In the genomic region with DNA sequence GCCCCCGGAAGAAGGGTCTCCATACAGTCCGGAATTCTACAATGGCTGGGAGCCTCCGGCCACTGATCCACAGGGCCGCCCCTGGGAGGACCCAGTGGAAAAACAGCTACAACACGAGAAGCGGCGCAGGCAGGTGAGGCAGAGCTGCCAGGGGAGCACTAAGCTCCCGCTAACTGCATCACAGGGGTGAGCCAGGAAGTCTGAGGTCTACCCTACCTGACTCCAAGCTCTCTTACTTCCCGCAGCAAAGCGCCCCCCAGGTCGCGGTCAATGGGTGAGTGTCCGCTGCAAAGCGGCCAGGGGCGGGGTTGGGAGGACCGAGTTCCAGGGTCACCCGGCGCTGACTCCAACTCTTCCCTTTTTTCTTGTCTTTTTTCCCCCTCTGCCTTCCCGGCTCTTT, we compare ENCODE assay signal across 22 mouse cellular contexts. TPM values are rescaled to one million over a fixed set of nuclear protein-coding genes. Genes with fewer than 3 reads are reported as not detected.
A peak's percentile ranks its signal among the peaks of the same experiment; 100 is the strongest.
DNase-seq lines count a peak whose midpoint lies in the region; ATAC-seq lines count a peak whose summit lies in the region.
"Had no signal": no experiment of that assay in that cellular context is flagged by ENCODE, and none has a peak within 500 bp of the region (broad histone marks: within the 10 kb centered on the region; RNA-seq: fewer than 3 reads in every experiment).

No protein-coding gene starts in this region.

- peak overlapping the region; percentile 27; the same call in 1 of the 2 replicates for H3K9ac ChIP-seq in heart, embryonic 12.5 days
- H3K9ac ChIP-seq in kidney, embryonic 15.5 days, result no peak overlapping the region
- peak overlapping the region; percentile 44; the same call in 1 of the 2 replicates for H3K9ac ChIP-seq in midbrain, embryonic 13.5 days (replicated peaks)
- no peak overlapping the region for H3K9ac ChIP-seq in midbrain, embryonic 14.5 days (replicated peaks; ENCODE audit: low read length)
- H3K9ac ChIP-seq: forebrain, embryonic 15.5 days; hindbrain, embryonic 12.5 days; liver, embryonic 15.5 days had no signal

- H3K4me3 ChIP-seq in heart, embryonic 12.5 days, result peak overlapping the region; percentile 23
- H3K4me3 ChIP-seq in kidney, embryonic 15.5 days (replicated peaks), result no peak overlapping the region
- no peak overlapping the region for H3K4me3 ChIP-seq in midbrain, embryonic 13.5 days (replicated peaks)
- H3K4me3 ChIP-seq in midbrain, embryonic 14.5 days (replicated peaks; ENCODE audit: low read depth, low read length), result no peak overlapping the region
- H3K4me3 ChIP-seq: forebrain, embryonic 15.5 days; hindbrain, embryonic 12.5 days; liver, embryonic 15.5 days; midbrain, embryonic 10.5 days had no signal

- H3K9me3 ChIP-seq in heart, embryonic 12.5 days (replicated peaks), result no peaks in the 10 kb centered on the region; the same call in 1 of the 2 replicates
- no peaks in the 10 kb centered on the region for H3K9me3 ChIP-seq in kidney, embryonic 15.5 days (replicated peaks)
- H3K9me3 ChIP-seq in midbrain, embryonic 13.5 days, result no peaks in the 10 kb centered on the region
- no peaks in the 10 kb centered on the region for H3K9me3 ChIP-seq in midbrain, embryonic 14.5 days (ENCODE audit: control insufficient read depth, low read length)
- H3K9me3 ChIP-seq: forebrain, embryonic 15.5 days; hindbrain, embryonic 12.5 days; liver, embryonic 15.5 days; midbrain, embryonic 10.5 days had no signal

- 7% methylated on average over 19 of the region's 19 CpGs for WGBS in heart, embryonic 12.5 days
- 12% methylated on average over 19 of the region's 19 CpGs for whole genome bisulfite sequencing in kidney, embryonic 15.5 days
- WGBS in midbrain, embryonic 13.5 days, result 9% methylated on average over 19 of the region's 19 CpGs
- 11% methylated on average over 19 of the region's 19 CpGs for WGBS in midbrain, embryonic 14.5 days

- no peaks in the 10 kb centered on the region for H3K36me3 ChIP-seq in heart, embryonic 12.5 days
- no peaks in the 10 kb centered on the region for H3K36me3 ChIP-seq in kidney, embryonic 15.5 days
- no peaks in the 10 kb centered on the region for H3K36me3 ChIP-seq in midbrain, embryonic 13.5 days
- no peaks in the 10 kb centered on the region for H3K36me3 ChIP-seq in midbrain, embryonic 14.5 days (ENCODE audit: control insufficient read depth, insufficient read depth, low read length)
- H3K36me3 ChIP-seq: forebrain, embryonic 15.5 days; hindbrain, embryonic 12.5 days; liver, embryonic 15.5 days; midbrain, embryonic 10.5 days had no signal

- H3K27me3 ChIP-seq in heart, embryonic 12.5 days (replicated peaks), result peaks cover 51% of the 10 kb centered on the region
- H3K27me3 ChIP-seq in kidney, embryonic 15.5 days, result peaks cover 67% of the 10 kb centered on the region
- H3K27me3 ChIP-seq in midbrain, embryonic 13.5 days, result peaks cover 65% of the 10 kb centered on the region
- peaks cover 36% of the 10 kb centered on the region for H3K27me3 ChIP-seq in midbrain, embryonic 14.5 days (ENCODE audit: control insufficient read depth, insufficient read depth, low read length)
- H3K27me3 ChIP-seq: CH12.LX had no signal

- ATAC-seq in heart, embryonic 12.5 days (ENCODE audit: insufficient number of reproducible peaks, low FRiP score), result no peak
- no peak for ATAC-seq in kidney, embryonic 15.5 days (replicated peaks; ENCODE audit: low FRiP score)
- no peak for ATAC-seq in midbrain, embryonic 13.5 days
- no peak for ATAC-seq in midbrain, embryonic 14.5 days (ENCODE audit: low FRiP score, low TSS enrichment)
- ATAC-seq: forebrain, embryonic 15.5 days had no signal

- no peak overlapping the region for H3K27ac ChIP-seq in heart, embryonic 12.5 days (ENCODE audit: poor library complexity, severe bottlenecking)
- H3K27ac ChIP-seq in kidney, embryonic 15.5 days, result no peak overlapping the region
- H3K27ac ChIP-seq in midbrain, embryonic 13.5 days, result no peak overlapping the region
- no peak overlapping the region for H3K27ac ChIP-seq in midbrain, embryonic 14.5 days (replicated peaks; ENCODE audit: low read depth, low read length)
- H3K27ac ChIP-seq: forebrain, embryonic 15.5 days; hindbrain, embryonic 12.5 days; liver, embryonic 15.5 days; midbrain, embryonic 10.5 days had no signal

- H3K4me2 ChIP-seq in heart, embryonic 12.5 days, result peak overlapping the region; percentile 57
- peak overlapping the region; percentile 31; the same call in 1 of the 2 replicates for H3K4me2 ChIP-seq in kidney, embryonic 15.5 days
- H3K4me2 ChIP-seq in midbrain, embryonic 13.5 days (replicated peaks), result no peak overlapping the region
- H3K4me2 ChIP-seq in midbrain, embryonic 14.5 days (ENCODE audit: low read length), result no peak overlapping the region
- H3K4me2 ChIP-seq: forebrain, embryonic 15.5 days; hindbrain, embryonic 12.5 days; liver, embryonic 15.5 days had no signal

- peaks cover 16% of the 10 kb centered on the region for H3K4me1 ChIP-seq in heart, embryonic 12.5 days (replicated peaks)
- peaks cover 29% of the 10 kb centered on the region for H3K4me1 ChIP-seq in kidney, embryonic 15.5 days
- H3K4me1 ChIP-seq in midbrain, embryonic 13.5 days (replicated peaks), result peaks cover 31% of the 10 kb centered on the region
- H3K4me1 ChIP-seq in midbrain, embryonic 14.5 days (ENCODE audit: control insufficient read depth, insufficient read depth, low read length), result peaks cover 15% of the 10 kb centered on the region; the same call in 1 of the 2 replicates

- no peak for DNase-seq in heart, adult 8-10 months (ENCODE audit: low spot score)
- DNase-seq in kidney, adult 9 months, result no peak
- DNase-seq in midbrain, embryonic 14.5 days, result no peak
- DNase-seq in T-cell, adult 2 months (ENCODE audit: low spot score), result no peak
- DNase-seq: adrenal gland, postnatal 10 days; B cell, adult 2 months; cerebellum, adult 18-20 months; cerebellum, postnatal 14 days; kidney, adult 11 months; kidney, postnatal 10 days; lung, postnatal 4 days; thymus, adult 18-20 months; thymus, postnatal 4 days had no signal

RNA-seq across cellular contexts. Expression of gene Eps8l1, which starts 13.5 kb away (rescaled TPM):
- polyA plus RNA-seq in heart, embryonic 12.5 days (2016; fragmentation: Nextera tagmentation; extraction: Ambion mirVana), result 3.0 and 4.1 TPM in 2 replicates
- 1 to 10 TPM; 1.3 to 5.8 (median 3.6) TPM for total RNA-seq in heart, adult 8-10 months (2022)
- polyA plus RNA-seq in kidney, embryonic 15.5 days (2015; fragmentation: Nextera tagmentation; extraction: Ambion mirVana), result 8.9 and 9.0 TPM in 2 replicates
- polyA plus RNA-seq in midbrain, embryonic 13.5 days (2015; fragmentation: Nextera tagmentation; extraction: Ambion mirVana), result 5.5 and 8.2 TPM in 2 replicates
- 6.9 and 9.1 TPM in 2 replicates for polyA plus RNA-seq in midbrain, embryonic 14.5 days (2014; fragmentation: Nextera tagmentation; extraction: Ambion mirVana)

RNA-seq across cellular contexts. Expression of gene Ppp1r12c, which starts 27.5 kb away (rescaled TPM):
- polyA plus RNA-seq in heart, embryonic 12.5 days (2016; fragmentation: Nextera tagmentation; extraction: Ambion mirVana), result 50.2 and 53.9 TPM in 2 replicates
- 10 to 100 TPM; 55.6 to 74.8 (median 61.6) TPM for total RNA-seq in heart, adult 8-10 months (2022)
- polyA plus RNA-seq in kidney, embryonic 15.5 days (2015; fragmentation: Nextera tagmentation; extraction: Ambion mirVana), result 38.2 and 43.9 TPM in 2 replicates
- polyA plus RNA-seq in midbrain, embryonic 13.5 days (2015; fragmentation: Nextera tagmentation; extraction: Ambion mirVana), result 34.9 and 51.9 TPM in 2 replicates
- polyA plus RNA-seq in midbrain, embryonic 14.5 days (2014; fragmentation: Nextera tagmentation; extraction: Ambion mirVana), result 46.2 and 50.7 TPM in 2 replicates

RNA-seq across cellular contexts. Expression of gene Rdh13, which starts 28.5 kb away (rescaled TPM):
- polyA plus RNA-seq in heart, embryonic 12.5 days (2016; fragmentation: Nextera tagmentation; extraction: Ambion mirVana), result 27.5 and 27.6 TPM in 2 replicates
- total RNA-seq in heart, adult 8-10 months (2022), result 10 to 100 TPM; 28.9 to 38.3 (median 32.6) TPM
- 30.5 and 30.6 TPM in 2 replicates for polyA plus RNA-seq in kidney, embryonic 15.5 days (2015; fragmentation: Nextera tagmentation; extraction: Ambion mirVana)
- 37.9 and 41.6 TPM in 2 replicates for polyA plus RNA-seq in midbrain, embryonic 13.5 days (2015; fragmentation: Nextera tagmentation; extraction: Ambion mirVana)
- 35.5 and 43.1 TPM in 2 replicates for polyA plus RNA-seq in midbrain, embryonic 14.5 days (2014; fragmentation: Nextera tagmentation; extraction: Ambion mirVana)

RNA-seq across cellular contexts. Expression of gene Tnnt1, which starts 42.2 kb away (rescaled TPM):
- polyA plus RNA-seq in heart, embryonic 12.5 days (2016; fragmentation: Nextera tagmentation; extraction: Ambion mirVana), result 543 and 550 TPM in 2 replicates
- 10 to 100 TPM; 12.4 to 22.1 (median 19.0) TPM for total RNA-seq in heart, adult 8-10 months (2022)
- polyA plus RNA-seq in kidney, embryonic 15.5 days (2015; fragmentation: Nextera tagmentation; extraction: Ambion mirVana), result 37.2 and 48.6 TPM in 2 replicates
- 5.4 and 6.3 TPM in 2 replicates for polyA plus RNA-seq in midbrain, embryonic 13.5 days (2015; fragmentation: Nextera tagmentation; extraction: Ambion mirVana)
- 2.6 and 2.7 TPM in 2 replicates for polyA plus RNA-seq in midbrain, embryonic 14.5 days (2014; fragmentation: Nextera tagmentation; extraction: Ambion mirVana)
- total RNA-seq: neutrophil, adult 5-6 weeks had no signal

RNA-seq across cellular contexts. Expression of gene Tnni3, which starts 50.1 kb away (rescaled TPM):
- polyA plus RNA-seq in heart, embryonic 12.5 days (2016; fragmentation: Nextera tagmentation; extraction: Ambion mirVana), result 1,739 and 1,749 TPM in 2 replicates
- total RNA-seq in heart, adult 8-10 months (2022), result over 10,000 TPM in 3 of 4 experiments, 1,000 to 10,000 TPM in 1; 9,443 to 11,840 (median 11,050) TPM
- 6.6 and 6.9 TPM in 2 replicates for polyA plus RNA-seq in kidney, embryonic 15.5 days (2015; fragmentation: Nextera tagmentation; extraction: Ambion mirVana)
- polyA plus RNA-seq in midbrain, embryonic 13.5 days (2015; fragmentation: Nextera tagmentation; extraction: Ambion mirVana), result 1.4 and 2.3 TPM in 2 replicates
- polyA plus RNA-seq in midbrain, embryonic 14.5 days (2014; fragmentation: Nextera tagmentation; extraction: Ambion mirVana), result 1.5 and 2.0 TPM in 2 replicates

Comparison
In these comparisons a context has a peak if more than half of its experiments do, and no peak if none do; other contexts are left out.
1. H3K9ac ChIP-seq: peak in heart, embryonic 12.5 days (single experiment) and midbrain, embryonic 13.5 days (single experiment); none in kidney, embryonic 15.5 days (single experiment) and midbrain, embryonic 14.5 days (single experiment).
2. H3K4me2 ChIP-seq: peak in heart, embryonic 12.5 days (single experiment) and kidney, embryonic 15.5 days (single experiment); none in midbrain, embryonic 13.5 days (single experiment) and midbrain, embryonic 14.5 days (single experiment).